Mouse (Mus musculus): Measurements from ENCODE around the gene Creb5. TPM values are rescaled to one million over a fixed set of nuclear protein-coding genes. Genes with fewer than 3 reads are reported as not detected.

Creb5 gene
- total RNA-seq, 1 experiment = 1.1 TPM

DNA sequence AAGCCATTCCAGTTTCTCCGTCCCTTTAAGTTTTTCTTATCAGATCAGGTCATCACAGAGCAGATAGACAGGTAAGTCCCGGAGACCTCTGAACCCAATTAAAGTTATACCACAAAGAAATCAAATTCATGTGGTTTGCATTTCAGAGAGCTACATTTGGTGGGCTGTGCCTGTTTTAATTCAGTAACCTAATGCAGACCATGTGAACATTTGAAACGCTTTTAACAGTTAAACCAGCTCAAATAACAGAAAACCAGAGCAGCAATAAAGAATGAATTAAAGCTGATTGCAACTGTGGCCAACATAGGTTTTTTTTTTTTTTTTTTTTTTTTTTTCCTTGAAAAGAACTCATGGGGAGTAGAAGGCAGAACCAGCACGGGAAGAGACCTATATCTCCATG lies 182.1 kb downstream of the Creb5 start:
- H3K9ac ChIP-seq (ENCODE audit: insufficient read depth, low read depth, low read length, poor library complexity, severe bottlenecking) = no peak overlapping the region
- no peak overlapping the region for H3K27ac ChIP-seq (ENCODE audit: insufficient read depth, low read depth, low read length, poor library complexity, severe bottlenecking)
- TF ChIP-seq ZNF384 (IDR thresholded peaks at IDR 0.05; ENCODE audit: low read depth, low read length) (0 out of 2 replicates have a peak, but pooled peaks have one; percentile 33), MAFK (IDR thresholded peaks at IDR 0.05; ENCODE audit: insufficient read depth, low read depth, low read length) (no peak), ZC3H11A (IDR thresholded peaks at IDR 0.05; ENCODE audit: borderline replicate concordance, low read depth, low read length) (no peak), CHD2 (IDR thresholded peaks at IDR 0.05; ENCODE audit: low read depth, low read length) (no peak)
- H3K4me3 ChIP-seq (ENCODE audit: insufficient read depth in 1 of 2, low read depth in 1 of 2, low read length in 2 of 2, poor library complexity in 1 of 2, severe bottlenecking in 1 of 2) = no peak overlapping the region
- in situ Hi-C loops (cut with MboI; ENCODE audit: low sequenced_read_pairs in 2 of 2, unreplicated experiment in 2 of 2) = no loop called here
- no peaks in the 10 kb centered on the region for H3K9me3 ChIP-seq (ENCODE audit: control insufficient read depth, insufficient read depth, low read depth, low read length)
- DNase-seq (ENCODE audit: low read depth, low spot score) = no peak
- H3K36me3 ChIP-seq (ENCODE audit: control insufficient read depth, insufficient read depth, low read length, poor library complexity, severe bottlenecking) = no peaks in the 10 kb centered on the region
- H3K4me1 ChIP-seq (ENCODE audit: control insufficient read depth in 2 of 2, insufficient read depth in 2 of 2, low read length in 2 of 2, poor library complexity in 1 of 2) = no peaks in the 10 kb centered on the region

DNA sequence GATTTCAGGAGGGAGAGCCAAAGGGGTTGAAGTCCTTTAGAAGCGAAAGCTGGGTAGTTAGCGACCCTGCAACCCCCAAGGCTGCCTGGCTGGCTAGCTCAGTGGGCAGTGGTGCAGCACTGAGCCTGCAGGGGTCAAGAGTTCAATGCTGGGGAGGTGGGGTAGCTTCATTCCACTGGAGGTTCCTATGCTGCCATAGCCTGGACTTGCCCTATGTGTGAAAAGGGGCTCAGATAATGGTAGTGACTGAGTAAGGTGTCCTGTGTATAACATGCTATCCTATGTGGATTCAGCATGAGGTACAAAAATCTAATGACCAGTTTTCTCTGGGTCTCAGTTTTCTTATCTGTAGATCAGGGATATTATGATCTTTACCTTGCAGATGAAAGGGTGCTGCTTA lies 182.6 kb downstream of the Creb5 start:
- no peak overlapping the region for H3K27ac ChIP-seq (ENCODE audit: insufficient read depth, low read depth, low read length, poor library complexity, severe bottlenecking)
- no peaks in the 10 kb centered on the region for H3K36me3 ChIP-seq (ENCODE audit: control insufficient read depth, insufficient read depth, low read length, poor library complexity, severe bottlenecking)
- H3K4me1 ChIP-seq (ENCODE audit: control insufficient read depth in 2 of 2, insufficient read depth in 2 of 2, low read length in 2 of 2, poor library complexity in 1 of 2) = no peaks in the 10 kb centered on the region
- TF ChIP-seq HCFC1 (IDR thresholded peaks at IDR 0.05; ENCODE audit: borderline replicate concordance, insufficient read depth, low read length) (no peak), CHD2 (IDR thresholded peaks at IDR 0.05; ENCODE audit: low read depth, low read length) (no peak), MAFK (IDR thresholded peaks at IDR 0.05; ENCODE audit: insufficient read depth, low read depth, low read length) (no peak), ZNF384 (IDR thresholded peaks at IDR 0.05; ENCODE audit: low read depth, low read length) (no peak), ZC3H11A (IDR thresholded peaks at IDR 0.05; ENCODE audit: borderline replicate concordance, low read depth, low read length) (no peak)
- H3K9ac ChIP-seq (ENCODE audit: insufficient read depth, low read depth, low read length, poor library complexity, severe bottlenecking) = no peak overlapping the region
- no peaks in the 10 kb centered on the region for H3K9me3 ChIP-seq (ENCODE audit: control insufficient read depth, insufficient read depth, low read depth, low read length)
- no peak for DNase-seq (ENCODE audit: low read depth, low spot score)
- no peak overlapping the region for H3K4me3 ChIP-seq (ENCODE audit: insufficient read depth in 1 of 2, low read depth in 1 of 2, low read length in 2 of 2, poor library complexity in 1 of 2, severe bottlenecking in 1 of 2)
- in situ Hi-C loops (cut with MboI; ENCODE audit: low sequenced_read_pairs in 2 of 2, unreplicated experiment in 2 of 2) = no loop called here

DNA sequence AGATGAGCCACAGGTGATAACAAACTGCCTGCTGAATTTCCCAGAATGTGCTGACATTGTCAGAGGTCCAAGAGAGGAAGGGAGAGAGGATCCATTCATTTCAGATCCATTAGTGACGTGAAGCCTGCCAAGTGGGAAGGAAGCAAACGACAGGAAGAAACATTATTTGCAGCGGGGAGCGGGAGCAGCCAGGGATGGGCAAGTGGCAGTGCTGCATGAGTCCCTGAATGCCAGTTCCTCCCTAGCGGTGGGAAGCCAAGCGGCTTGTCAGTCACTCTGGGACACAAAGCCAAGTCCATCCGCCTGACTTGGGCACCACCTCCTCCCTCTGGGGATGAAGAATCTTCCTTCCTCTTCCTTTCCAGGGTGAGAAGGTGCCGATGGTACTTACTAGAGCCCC lies 183.5 kb downstream of the Creb5 start:
- H3K36me3 ChIP-seq (ENCODE audit: control insufficient read depth, insufficient read depth, low read length, poor library complexity, severe bottlenecking) = no peaks in the 10 kb centered on the region
- in situ Hi-C loops (cut with MboI; ENCODE audit: low sequenced_read_pairs in 2 of 2, unreplicated experiment in 2 of 2) = no loop called here
- H3K4me1 ChIP-seq (ENCODE audit: control insufficient read depth in 2 of 2, insufficient read depth in 2 of 2, low read length in 2 of 2, poor library complexity in 1 of 2) = no peaks in the 10 kb centered on the region
- H3K9me3 ChIP-seq (ENCODE audit: control insufficient read depth, insufficient read depth, low read depth, low read length) = no peaks in the 10 kb centered on the region
- H3K27ac ChIP-seq (ENCODE audit: insufficient read depth, low read depth, low read length, poor library complexity, severe bottlenecking) = no peak overlapping the region
- no peak overlapping the region for H3K9ac ChIP-seq (ENCODE audit: insufficient read depth, low read depth, low read length, poor library complexity, severe bottlenecking)
- H3K4me3 ChIP-seq (ENCODE audit: insufficient read depth in 1 of 2, low read depth in 1 of 2, low read length in 2 of 2, poor library complexity in 1 of 2, severe bottlenecking in 1 of 2) = no peak overlapping the region
- TF ChIP-seq HCFC1 (IDR thresholded peaks at IDR 0.05; ENCODE audit: borderline replicate concordance, insufficient read depth, low read length) (no peak), ZNF384 (IDR thresholded peaks at IDR 0.05; ENCODE audit: low read depth, low read length) (no peak), CHD2 (IDR thresholded peaks at IDR 0.05; ENCODE audit: low read depth, low read length) (no peak), ZC3H11A (IDR thresholded peaks at IDR 0.05; ENCODE audit: borderline replicate concordance, low read depth, low read length) (no peak), MAFK (IDR thresholded peaks at IDR 0.05; ENCODE audit: insufficient read depth, low read depth, low read length) (no peak)
- DNase-seq (ENCODE audit: low read depth, low spot score) = no peak

DNA sequence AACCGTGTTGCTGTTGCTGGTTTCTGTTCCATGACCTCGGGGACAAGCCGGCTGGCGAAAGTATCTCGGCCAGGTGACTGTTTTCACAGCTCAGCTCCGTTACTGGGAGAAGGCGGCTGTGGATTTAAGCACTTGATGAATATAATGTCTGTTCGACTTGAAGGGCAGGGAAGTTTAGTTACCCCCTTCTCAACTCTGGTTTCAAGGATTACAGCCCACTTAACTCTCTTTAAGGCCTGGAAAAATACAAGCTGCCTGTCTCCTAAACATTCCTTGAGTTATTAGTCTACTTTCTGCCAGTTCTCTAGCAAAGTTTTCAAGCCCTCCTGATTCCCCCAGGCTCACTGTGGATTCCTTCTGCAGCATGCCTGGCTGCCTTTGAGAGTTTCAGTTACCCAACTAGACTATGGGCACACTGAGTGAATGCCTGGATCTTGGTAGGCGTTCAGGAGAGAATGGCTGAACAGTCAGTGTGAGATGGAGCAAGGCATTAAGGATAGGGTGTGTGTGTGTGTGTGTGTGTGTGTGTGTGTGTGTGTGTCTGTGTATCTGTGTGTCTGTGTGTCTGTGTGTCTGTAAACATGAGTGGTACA lies 184.0 kb downstream of the Creb5 start:
- TF ChIP-seq ZC3H11A (IDR thresholded peaks at IDR 0.05; ENCODE audit: borderline replicate concordance, low read depth, low read length) = no peak
- no peak for TF ChIP-seq HCFC1 (IDR thresholded peaks at IDR 0.05; ENCODE audit: borderline replicate concordance, insufficient read depth, low read length)
- TF ChIP-seq ZNF384 (IDR thresholded peaks at IDR 0.05; ENCODE audit: low read depth, low read length) = no peak
- no peak for TF ChIP-seq MAFK (IDR thresholded peaks at IDR 0.05; ENCODE audit: insufficient read depth, low read depth, low read length)
- Histone ChIP-seq H3K4me3 (ENCODE audit: insufficient read depth in 1 of 2, low read depth in 1 of 2, low read length in 2 of 2, poor library complexity in 1 of 2, severe bottlenecking in 1 of 2) (no peak overlapping the region), H3K9me3 (ENCODE audit: control insufficient read depth, insufficient read depth, low read depth, low read length) (no peaks in the 10 kb centered on the region), H3K4me1 (ENCODE audit: control insufficient read depth in 2 of 2, insufficient read depth in 2 of 2, low read length in 2 of 2, poor library complexity in 1 of 2) (no peaks in the 10 kb centered on the region), H3K36me3 (ENCODE audit: control insufficient read depth, insufficient read depth, low read length, poor library complexity, severe bottlenecking) (no peaks in the 10 kb centered on the region), H3K9ac (ENCODE audit: insufficient read depth, low read depth, low read length, poor library complexity, severe bottlenecking) (no peak overlapping the region), H3K27ac (ENCODE audit: insufficient read depth, low read depth, low read length, poor library complexity, severe bottlenecking) (no peak overlapping the region)
- in situ Hi-C loops (cut with MboI; ENCODE audit: low sequenced_read_pairs in 2 of 2, unreplicated experiment in 2 of 2) = no loop called here
- DNase-seq (ENCODE audit: low read depth, low spot score) = no peak

DNA sequence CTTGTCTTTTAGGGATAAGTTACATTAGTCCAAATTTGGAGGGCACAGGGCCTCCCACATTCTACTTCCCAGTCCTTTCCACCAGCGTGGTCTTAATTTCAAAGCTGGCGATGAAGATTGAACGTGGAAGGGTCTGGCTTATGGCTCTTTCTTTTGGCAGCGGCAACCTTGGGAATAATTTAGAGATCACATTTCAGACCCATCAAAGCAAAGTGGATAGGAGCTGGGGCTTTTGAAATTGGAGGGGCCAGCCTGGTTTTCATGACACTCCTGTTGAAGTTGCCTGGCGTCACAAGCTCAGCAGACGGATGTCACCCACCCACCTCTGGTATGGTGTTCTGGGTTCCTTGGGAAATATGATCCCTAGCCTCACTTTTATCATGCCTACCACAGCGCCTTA lies 185.7 kb downstream of the Creb5 start:
- DNase-seq (ENCODE audit: low read depth, low spot score) = no peak
- TF ChIP-seq HCFC1 (IDR thresholded peaks at IDR 0.05; ENCODE audit: borderline replicate concordance, insufficient read depth, low read length) (no peak), ZNF384 (IDR thresholded peaks at IDR 0.05; ENCODE audit: low read depth, low read length) (no peak), MAFK (IDR thresholded peaks at IDR 0.05; ENCODE audit: insufficient read depth, low read depth, low read length) (no peak), ZC3H11A (IDR thresholded peaks at IDR 0.05; ENCODE audit: borderline replicate concordance, low read depth, low read length) (no peak), CHD2 (IDR thresholded peaks at IDR 0.05; ENCODE audit: low read depth, low read length) (no peak)

More for the DNA sequence above, 185.7 kb downstream of the Creb5 start:
- Histone ChIP-seq H3K9me3 (ENCODE audit: control insufficient read depth, insufficient read depth, low read depth, low read length) (no peaks in the 10 kb centered on the region), H3K36me3 (ENCODE audit: control insufficient read depth, insufficient read depth, low read length, poor library complexity, severe bottlenecking) (no peaks in the 10 kb centered on the region), H3K27ac (ENCODE audit: insufficient read depth, low read depth, low read length, poor library complexity, severe bottlenecking) (no peak overlapping the region), H3K4me3 (ENCODE audit: insufficient read depth in 1 of 2, low read depth in 1 of 2, low read length in 2 of 2, poor library complexity in 1 of 2, severe bottlenecking in 1 of 2) (no peak overlapping the region), H3K4me1 (ENCODE audit: control insufficient read depth in 2 of 2, insufficient read depth in 2 of 2, low read length in 2 of 2, poor library complexity in 1 of 2) (no peaks in the 10 kb centered on the region), H3K9ac (ENCODE audit: insufficient read depth, low read depth, low read length, poor library complexity, severe bottlenecking) (no peak overlapping the region)
- in situ Hi-C loops (cut with MboI; ENCODE audit: low sequenced_read_pairs in 2 of 2, unreplicated experiment in 2 of 2) = no loop called here
